Mouse (Mus musculus) embryonic facial prominence, embryonic 14.5 days (tissue): ENCODE measurements at regions not wholly inside any gene's neighbourhood (a gene's known extent, or its start where the extent isn't known, plus 50 kb on each side); places are given as distances from the start of the nearest gene placed in this dataset.

Source experiments
- ATAC-seq: fragments of 200-750 bp; cut with Nextera tagmentation; 2 replicates; pipeline ENCODE4 v1.8.0; 2017; ENCODE audit warnings: low read depth, moderate number of reproducible peaks, moderate TSS enrichment
- DNase-seq: peaks from one replicate; pipeline ENCODE4 v3.0.0-alpha.2; 2015; ENCODE audit warnings: low spot score
- H3K27ac ChIP-seq: fragments of 300-500 bp; sonication (generic); replicated peaks from 2 replicates; pipeline ENCODE4 v1.5.1; 2014; ENCODE audit warnings: low read depth, mild to moderate bottlenecking, low read length, moderate library complexity
- H3K27me3 ChIP-seq: fragments of 300-500 bp; sonication (generic); replicated peaks from 2 replicates; pipeline ENCODE4 v1.6.1; 2014; ENCODE audit warnings: low read length; ENCODE audit not compliant: control insufficient read depth, insufficient read depth
- H3K36me3 ChIP-seq: fragments of 300-500 bp; sonication (generic); 2 replicates; pipeline ENCODE4 v1.6.1; 2014; ENCODE audit warnings: low read length, mixed read lengths; ENCODE audit not compliant: control insufficient read depth, insufficient read depth
- H3K4me1 ChIP-seq: fragments of 300-500 bp; sonication (generic); 2 replicates; pipeline ENCODE4 v1.6.1; 2014; ENCODE audit warnings: antibody characterized with exemption, low read length; ENCODE audit not compliant: control insufficient read depth, insufficient read depth
- H3K4me2 ChIP-seq: fragments of 300-500 bp; sonication (generic); 2 replicates; pipeline ENCODE4 v1.6.1; 2014; ENCODE audit warnings: low read depth, mild to moderate bottlenecking, low read length, moderate library complexity, mixed read lengths
- H3K4me3 ChIP-seq: fragments of 300-500 bp; sonication (generic); 2 replicates; pipeline ENCODE4 v1.5.1; 2014; ENCODE audit warnings: low read depth, mild to moderate bottlenecking, low read length
- H3K9ac ChIP-seq: fragments of 300-500 bp; sonication (generic); 2 replicates; pipeline ENCODE4 v1.6.1; 2014; ENCODE audit warnings: low read depth, mild to moderate bottlenecking, low read length, moderate library complexity, mixed read lengths
- H3K9me3 ChIP-seq: fragments of 300-500 bp; sonication (generic); 2 replicates; pipeline ENCODE4 v1.6.1; 2016; ENCODE audit warnings: low read length; ENCODE audit not compliant: control insufficient read depth
- WGBS: fragments of 180-500 bp; shearing (Covaris S2); extraction: QIAGEN DNeasy Blood & Tissue Kit; methylation state at CpG from one replicate; pipeline ENCODE4 v1.1.7; 2014; 5-methylcytosine and 5-hydroxymethylcytosine counted together

DNA sequence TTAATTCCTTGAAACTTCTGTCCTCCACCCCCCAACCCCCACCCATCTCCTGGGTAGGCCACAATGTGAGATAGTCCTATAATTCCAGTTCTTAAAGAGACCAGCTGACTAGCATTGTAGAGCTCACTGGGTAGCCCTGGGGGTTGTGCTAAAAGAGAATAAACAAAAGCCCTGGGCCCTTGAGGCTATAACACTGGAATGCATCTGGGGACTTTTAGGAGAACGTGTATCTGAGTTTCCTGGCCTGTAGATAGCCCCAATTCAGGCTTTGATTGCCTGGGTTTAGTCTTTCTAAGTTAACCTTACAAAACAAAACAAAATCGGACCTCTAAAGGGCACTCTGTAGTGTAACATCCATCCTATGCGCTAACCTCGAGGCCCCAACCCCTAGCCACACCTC lies 234.1 kb upstream of the 4930412O13Rik start:
- no peak for DNase-seq
- ATAC-seq = no peak
- Histone ChIP-seq H3K9ac (no peak overlapping the region), H3K36me3 (no peaks in the 10 kb centered on the region), H3K27me3 (no peaks in the 10 kb centered on the region), H3K4me3 (no peak overlapping the region), H3K4me1 (no peaks in the 10 kb centered on the region), H3K9me3 (no peaks in the 10 kb centered on the region), H3K4me2 (no peak overlapping the region), H3K27ac (no peak overlapping the region)
- 13% methylated on average over 4 of the region's 4 CpGs for WGBS

- Histone ChIP-seq H3K36me3 (no peaks in the 10 kb centered on the region), H3K4me1 (no peaks in the 10 kb centered on the region), H3K9me3 (no peaks in the 10 kb centered on the region), H3K4me2 (no peak overlapping the region), H3K4me3 (no peak overlapping the region), H3K27me3 (no peaks in the 10 kb centered on the region), H3K27ac (no peak overlapping the region), H3K9ac (no peak overlapping the region)
- ATAC-seq (no peak), DNase-seq (no peak)
- WGBS = 100% methylated on average over 1 of the region's 1 CpGs
These were observed 231.0 kb upstream of the 4930412O13Rik start for GRCm38 (mm10) chr2:9650082-9650481.

DNA sequence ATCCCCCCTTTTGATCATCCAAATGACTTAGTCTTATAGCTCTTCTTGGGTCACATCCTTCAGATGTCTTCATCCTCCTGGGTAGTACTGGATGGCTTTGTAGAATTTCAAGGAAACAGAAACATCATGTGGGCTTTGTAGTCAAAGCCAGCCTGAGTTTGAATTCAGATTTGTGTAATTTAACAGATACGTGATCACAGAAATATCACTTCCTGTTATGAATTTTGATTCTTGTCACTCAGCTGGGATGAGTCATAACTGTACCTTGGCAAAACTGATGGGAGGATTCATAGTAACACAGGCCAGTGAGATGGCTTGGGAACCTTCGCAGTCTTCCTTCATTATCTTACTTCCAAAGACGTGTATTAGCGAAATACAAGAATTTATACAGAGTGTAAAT lies 222.2 kb upstream of the 4930412O13Rik start:
- WGBS = 88% methylated on average over 4 of the region's 4 CpGs
- H3K4me2 ChIP-seq = no peak overlapping the region
- no peak overlapping the region for H3K9ac ChIP-seq
- H3K9me3 ChIP-seq = no peaks in the 10 kb centered on the region
- H3K36me3 ChIP-seq = no peaks in the 10 kb centered on the region
- no peak overlapping the region for H3K4me3 ChIP-seq
- DNase-seq (no peak), ATAC-seq (no peak)
- H3K4me1 ChIP-seq = no peaks in the 10 kb centered on the region
- H3K27ac ChIP-seq = no peak overlapping the region
- H3K27me3 ChIP-seq = no peaks in the 10 kb centered on the region

GRCm38 (mm10) chr2:9669621-9670020 lies 211.4 kb upstream of the 4930412O13Rik start:
- DNase-seq (no peak), ATAC-seq (no peak)
- Histone ChIP-seq H3K4me3 (no peak overlapping the region), H3K9me3 (no peaks in the 10 kb centered on the region), H3K27me3 (no peaks in the 10 kb centered on the region), H3K9ac (no peak overlapping the region), H3K36me3 (no peaks in the 10 kb centered on the region), H3K4me1 (no peaks in the 10 kb centered on the region), H3K27ac (no peak overlapping the region), H3K4me2 (no peak overlapping the region)
- 72% methylated on average over 4 of the region's 4 CpGs for WGBS

DNA sequence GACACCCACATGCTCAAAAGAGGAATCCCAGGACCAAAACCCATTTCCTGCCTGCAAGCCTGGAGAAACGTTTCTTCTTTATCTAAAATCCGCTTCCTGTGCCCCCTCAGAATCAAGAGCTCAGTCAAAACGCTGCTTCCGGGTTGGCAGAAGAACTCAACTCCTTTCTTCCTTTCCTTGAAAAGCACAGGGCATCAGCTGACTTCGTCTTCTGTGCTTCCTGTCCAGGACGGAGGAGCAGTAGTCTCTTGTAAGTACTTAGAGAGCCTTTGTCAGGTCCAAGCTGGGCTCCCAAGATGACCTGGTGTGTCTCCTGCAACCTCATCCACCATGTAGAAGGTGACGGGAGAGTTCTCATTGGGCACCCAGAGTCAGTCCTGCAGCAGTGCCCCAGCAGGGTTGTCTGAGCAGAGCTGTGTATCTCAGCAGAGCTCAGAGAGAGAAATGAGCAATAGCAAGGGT lies 199.3 kb upstream of the 4930412O13Rik start:
- ATAC-seq (no peak), DNase-seq (no peak)
- Histone ChIP-seq H3K9me3 (no peaks in the 10 kb centered on the region), H3K4me3 (no peak overlapping the region), H3K27me3 (no peaks in the 10 kb centered on the region), H3K27ac (no peak overlapping the region), H3K9ac (no peak overlapping the region), H3K4me2 (no peak overlapping the region), H3K36me3 (no peaks in the 10 kb centered on the region), H3K4me1 (no peaks in the 10 kb centered on the region)
- 67% methylated on average over 7 of the region's 7 CpGs for WGBS

DNA sequence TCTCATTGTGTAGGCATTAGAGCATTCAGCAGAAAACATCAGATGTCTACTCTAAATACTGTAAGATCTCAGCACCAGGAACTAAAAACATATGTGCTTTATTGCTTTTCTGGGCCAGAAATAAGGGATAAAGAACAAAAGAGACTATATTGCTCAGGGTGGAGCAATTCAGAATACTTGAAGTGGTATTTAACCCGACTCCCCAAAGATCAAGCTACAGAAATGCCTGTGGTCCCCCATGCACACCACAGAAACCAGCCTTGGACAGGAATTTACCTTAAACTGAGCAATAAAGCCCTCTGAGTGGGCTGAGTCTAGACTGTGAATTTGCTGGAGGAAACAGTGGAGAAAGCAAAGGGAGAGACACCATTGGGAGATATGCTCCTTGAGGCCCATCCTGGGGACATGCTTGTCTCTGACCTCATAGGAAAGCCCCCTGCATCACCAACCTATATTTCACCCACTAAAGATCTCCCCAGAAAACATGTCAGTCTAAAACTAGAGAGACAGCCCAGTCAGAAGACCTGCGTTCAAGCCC lies 197.3 kb upstream of the 4930412O13Rik start:
- WGBS = 68% methylated on average over 2 of the region's 2 CpGs

DNA sequence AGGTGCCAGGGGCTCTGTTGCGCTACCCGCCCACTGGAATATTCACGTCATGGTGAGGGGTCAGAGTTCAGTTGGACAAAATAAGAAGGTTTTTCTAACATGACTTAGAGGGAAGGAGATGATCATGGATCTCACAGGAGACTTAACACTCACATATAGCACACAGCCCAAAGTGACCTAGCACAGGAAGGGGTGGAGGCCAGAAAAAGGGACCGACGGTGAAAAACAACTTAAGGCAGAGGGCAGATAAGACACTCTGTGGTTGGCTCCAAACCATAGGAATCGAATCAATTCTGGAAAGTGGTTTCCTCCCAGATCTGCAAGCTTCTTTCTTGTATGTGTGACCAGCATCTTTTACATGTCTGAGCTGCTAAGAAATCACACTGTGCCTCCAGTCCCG lies 192.9 kb upstream of the 4930412O13Rik start:
- Histone ChIP-seq H3K36me3 (no peaks in the 10 kb centered on the region), H3K4me3 (no peak overlapping the region), H3K27ac (no peak overlapping the region), H3K9me3 (no peaks in the 10 kb centered on the region), H3K4me1 (no peaks in the 10 kb centered on the region), H3K4me2 (no peak overlapping the region), H3K9ac (no peak overlapping the region), H3K27me3 (no peaks in the 10 kb centered on the region)
- ATAC-seq = no peak
- no peak for DNase-seq
- WGBS = 85% methylated on average over 7 of the region's 7 CpGs

More for the DNA sequence above, 197.3 kb upstream of the 4930412O13Rik start:
- no peak overlapping the region for H3K4me2 ChIP-seq
- no peak overlapping the region for H3K27ac ChIP-seq
- H3K9ac ChIP-seq = no peak overlapping the region
- no peak overlapping the region for H3K4me3 ChIP-seq
- H3K36me3 ChIP-seq = no peaks in the 10 kb centered on the region
- ATAC-seq = no peak
- H3K4me1 ChIP-seq = no peaks in the 10 kb centered on the region
- H3K27me3 ChIP-seq = no peaks in the 10 kb centered on the region
- no peaks in the 10 kb centered on the region for H3K9me3 ChIP-seq
- no peak for DNase-seq

DNA sequence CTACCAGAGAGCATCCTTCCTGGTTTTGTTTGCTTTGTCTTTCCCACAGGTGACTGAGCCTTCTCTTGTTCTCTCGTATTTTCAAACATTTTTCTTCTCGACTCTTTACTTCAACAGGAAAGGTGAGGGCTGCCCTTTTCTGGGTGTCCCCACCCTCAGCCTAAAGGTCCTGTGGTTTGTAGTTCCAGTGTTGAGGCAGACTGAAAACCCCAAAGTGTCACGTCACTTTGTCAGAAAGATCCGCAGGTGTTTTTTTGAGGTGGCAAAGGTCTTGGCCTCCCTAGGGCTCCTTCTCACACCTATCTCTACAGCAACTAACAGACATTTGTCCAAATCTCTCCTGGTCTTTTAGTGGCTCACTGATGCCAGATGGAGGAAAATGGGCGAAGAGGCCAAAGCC lies 191.5 kb upstream of the 4930412O13Rik start:
- ATAC-seq = no peak
- no peak for DNase-seq
- no peaks in the 10 kb centered on the region for H3K4me1 ChIP-seq
- no peak overlapping the region for H3K27ac ChIP-seq
- no peak overlapping the region for H3K4me2 ChIP-seq
- no peaks in the 10 kb centered on the region for H3K9me3 ChIP-seq
- H3K36me3 ChIP-seq = no peaks in the 10 kb centered on the region
- WGBS = 82% methylated on average over 5 of the region's 5 CpGs
- H3K9ac ChIP-seq = no peak overlapping the region
- no peak overlapping the region for H3K4me3 ChIP-seq
- no peaks in the 10 kb centered on the region for H3K27me3 ChIP-seq

DNA sequence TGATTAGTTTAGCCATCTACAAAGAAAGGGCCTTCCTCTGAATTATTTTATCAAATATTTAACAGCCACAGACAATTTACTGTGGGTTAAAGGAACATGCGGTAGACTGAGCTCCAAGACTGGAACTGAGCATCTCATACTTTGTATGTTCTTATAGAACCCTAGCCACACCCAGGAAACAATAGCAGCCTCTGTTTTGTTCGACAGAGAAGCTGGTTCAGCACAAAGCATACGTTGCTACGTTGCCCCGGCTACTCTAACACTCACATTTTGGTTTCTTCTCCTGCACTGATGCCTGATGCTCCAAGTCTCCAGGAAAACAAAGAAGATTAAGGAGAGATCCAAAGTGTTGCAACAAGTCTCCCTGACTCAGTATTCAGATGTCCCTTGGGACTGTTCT lies 189.5 kb upstream of the 4930412O13Rik start:
- Histone ChIP-seq H3K9ac (no peak overlapping the region), H3K4me2 (no peak overlapping the region), H3K4me3 (no peak overlapping the region), H3K27ac (no peak overlapping the region), H3K4me1 (no peaks in the 10 kb centered on the region), H3K9me3 (no peaks in the 10 kb centered on the region), H3K27me3 (no peaks in the 10 kb centered on the region), H3K36me3 (no peaks in the 10 kb centered on the region)
- ATAC-seq = no peak
- DNase-seq = no peak
- WGBS = 71% methylated on average over 5 of the region's 5 CpGs
